Mouse (Mus musculus) liver, adult (tissue): ENCODE data around the gene Zkscan17.
A peak's percentile ranks its signal among the peaks of the same experiment; 100 is the strongest.

Source experiments
- GATA4 ChIP-seq: IDR thresholded peaks from 2 replicates; pipeline ENCODE4 v1.6.1; 2014; ENCODE audit warnings: mild to moderate bottlenecking, low read length; ENCODE audit not compliant: insufficient replicate concordance

The Zkscan17 gene

DNA sequence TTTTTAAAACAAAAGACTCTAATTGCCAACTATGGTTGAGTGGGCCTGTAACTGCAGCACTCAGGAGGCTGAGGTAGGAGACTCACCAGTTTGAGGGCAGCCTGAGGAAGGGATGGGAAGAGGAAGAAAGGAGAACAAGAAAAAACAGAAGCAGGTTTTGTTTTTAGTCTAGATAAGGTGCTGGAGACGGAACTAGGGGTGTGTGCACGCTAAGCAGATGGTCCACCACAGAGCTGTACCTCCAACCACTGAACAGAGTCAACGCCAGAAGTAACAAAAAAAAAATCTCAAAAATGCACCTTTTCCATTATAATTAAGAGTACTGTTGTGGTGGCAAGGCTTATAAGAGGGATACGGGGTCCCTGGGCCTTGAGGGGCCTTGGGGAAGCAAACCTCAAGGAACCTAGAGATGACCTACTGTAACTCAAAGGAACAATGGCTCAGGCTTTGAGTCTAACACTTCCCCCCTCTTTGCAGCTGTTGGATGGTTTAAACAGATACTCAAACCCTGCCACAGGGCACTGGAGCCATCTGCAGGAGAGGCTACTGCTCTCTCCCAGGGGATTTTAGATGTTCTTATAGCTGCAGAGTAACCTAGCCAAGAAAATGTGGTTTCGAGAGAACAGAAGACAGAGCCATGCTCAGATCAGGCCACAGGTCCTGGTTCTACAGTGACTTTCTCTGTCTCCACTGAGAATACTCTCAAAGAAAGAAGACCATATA is 24.4 kb downstream of the Zkscan17 start:
- no peak for TF ChIP-seq GATA4

DNA sequence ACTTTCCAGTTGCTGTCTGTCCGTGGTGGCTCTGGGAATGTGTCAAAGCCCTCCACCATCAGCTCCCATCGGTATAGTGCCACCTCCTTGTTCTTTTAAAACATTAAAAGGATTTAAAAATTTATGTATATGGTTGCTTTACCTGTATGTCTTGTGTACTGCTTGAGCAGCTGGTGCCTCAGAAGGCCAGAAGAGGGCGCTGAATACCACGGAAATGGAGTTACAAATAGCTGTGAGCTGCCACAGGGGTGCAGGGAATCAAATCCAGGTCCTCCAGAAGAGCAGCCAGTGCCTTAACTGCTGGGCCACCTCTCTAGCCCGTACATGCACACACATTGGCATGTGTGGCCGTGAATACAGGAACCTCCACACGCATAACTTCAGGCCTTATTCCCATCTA is 28.8 kb downstream of the Zkscan17 start:
- no peak for TF ChIP-seq GATA4

DNA sequence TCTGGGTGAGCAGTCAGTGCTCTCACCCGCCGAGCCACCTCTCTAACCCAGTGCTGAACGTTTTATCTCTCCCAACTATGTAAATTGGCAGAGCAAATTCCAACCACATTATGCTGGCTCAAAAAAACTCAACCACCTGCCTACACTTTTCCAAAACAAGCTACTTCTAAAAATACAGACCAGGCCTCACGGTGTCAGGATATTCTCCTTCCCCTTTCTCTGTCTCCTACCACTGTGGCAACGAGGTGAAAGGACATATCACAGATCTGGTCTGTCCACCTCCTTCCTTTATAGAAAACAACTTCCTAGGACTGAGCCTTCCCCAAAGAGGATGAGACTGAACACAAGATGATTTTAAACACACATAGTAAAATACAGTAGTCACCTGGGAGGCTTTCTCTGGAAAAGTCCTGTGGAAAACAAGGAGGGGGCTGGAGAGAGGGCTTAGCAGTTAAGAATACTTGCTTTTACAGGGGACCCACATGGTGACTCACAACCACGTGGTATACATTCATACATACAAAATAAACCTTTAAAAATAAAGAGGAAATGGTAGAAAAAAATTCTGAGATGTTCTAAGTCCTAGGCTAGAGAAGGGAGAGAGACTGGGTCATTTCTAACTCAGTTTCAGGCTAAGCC is 29.8 kb downstream of the Zkscan17 start:
- no peak for TF ChIP-seq GATA4

DNA sequence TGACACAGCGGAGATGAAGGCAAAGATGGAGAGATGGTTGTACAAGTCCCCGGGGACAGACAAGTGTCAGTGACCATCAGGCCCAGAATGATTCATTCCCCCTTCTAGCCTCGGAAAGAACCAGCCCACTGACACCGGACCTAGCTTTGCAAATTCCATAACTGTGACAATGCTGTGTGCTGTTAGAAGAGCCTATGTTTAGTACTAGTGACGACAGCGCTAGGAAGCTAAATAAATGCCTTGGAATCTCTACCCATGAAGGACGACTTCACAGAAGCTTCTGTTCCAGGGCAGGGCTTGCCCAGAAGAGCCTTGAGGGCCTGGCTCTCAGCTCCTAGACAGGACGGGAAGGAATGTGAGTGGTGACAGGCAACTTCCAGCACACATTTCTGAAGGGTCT is 40.3 kb downstream of the Zkscan17 start:
- no peak for TF ChIP-seq GATA4

DNA sequence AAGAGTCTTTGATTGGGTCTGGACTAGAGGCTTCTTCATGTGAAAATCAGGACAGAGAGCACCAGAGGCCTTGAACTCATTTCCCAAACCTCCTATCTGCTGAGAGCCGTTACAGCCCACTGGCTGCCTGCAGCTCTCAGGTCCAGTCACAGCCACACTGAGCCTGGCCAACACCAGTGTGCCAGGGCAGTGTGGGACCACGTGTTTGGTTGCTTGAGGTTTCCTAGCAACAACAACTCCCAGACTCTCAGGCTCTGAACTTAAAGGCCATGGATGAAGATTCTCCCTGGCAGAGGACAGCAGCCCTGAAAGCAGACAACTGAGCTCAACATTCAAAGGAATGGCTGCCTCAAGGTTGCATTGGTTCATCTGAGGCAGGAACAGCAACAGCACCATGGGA is 40.9 kb downstream of the Zkscan17 start:
- no peak for TF ChIP-seq GATA4

DNA sequence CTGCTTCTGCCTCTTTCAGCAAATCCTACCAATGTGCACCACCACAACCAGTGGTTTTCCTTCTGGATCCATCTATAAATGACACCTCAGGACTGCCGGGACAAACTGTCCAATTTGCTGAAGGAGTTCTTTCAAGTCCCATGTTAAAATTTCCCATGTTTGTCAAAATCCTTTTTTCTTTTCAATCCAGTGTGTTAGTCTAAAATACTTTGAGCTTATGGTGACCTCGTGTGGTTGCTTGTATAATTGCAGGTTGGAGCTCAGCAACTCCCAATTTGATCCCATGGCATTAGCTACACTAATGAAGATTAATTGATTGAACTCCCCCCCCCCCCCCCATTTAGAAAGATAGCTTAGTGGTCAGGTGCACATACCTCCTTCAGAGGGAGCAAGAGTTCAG is 43.3 kb downstream of the Zkscan17 start:
- TF ChIP-seq GATA4: no peak

DNA sequence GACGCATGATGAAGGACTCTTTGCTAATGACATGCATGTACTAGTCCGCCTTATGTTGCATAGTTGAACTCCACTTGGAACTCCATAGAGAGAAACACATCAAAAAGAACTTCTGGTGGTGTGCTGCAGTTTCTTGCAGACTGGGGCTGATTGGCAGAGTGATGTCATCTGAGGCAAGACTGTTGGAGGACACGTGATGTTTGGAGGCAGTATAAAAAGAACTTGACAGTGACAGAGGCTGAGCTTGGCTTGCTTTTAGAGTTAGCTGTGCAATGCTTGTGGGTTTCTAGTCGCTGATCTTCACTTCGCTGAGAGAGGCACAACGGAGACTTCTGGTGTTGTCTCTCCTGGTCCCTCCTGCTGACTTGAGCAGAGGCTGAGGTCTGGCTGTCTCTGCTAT is 49.3 kb downstream of the Zkscan17 start:
- no peak for TF ChIP-seq GATA4

DNA sequence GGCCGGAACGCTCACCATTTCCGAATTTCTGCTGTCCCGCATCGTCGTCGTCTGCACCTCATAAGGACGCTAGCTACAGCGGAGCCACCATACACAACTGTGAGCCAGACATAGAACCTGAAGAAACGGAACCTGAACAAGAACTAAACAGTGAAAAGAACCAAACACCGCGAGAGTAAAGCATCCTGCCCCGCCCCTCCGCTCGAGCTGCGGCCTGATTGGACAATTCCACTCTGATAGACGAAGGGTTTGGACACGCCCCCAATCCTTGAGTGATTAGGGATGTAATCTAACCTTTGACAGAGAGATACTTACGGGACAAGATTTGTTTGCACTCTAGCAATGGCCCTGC is 54.2 kb downstream of the Zkscan17 start, which contains the start of gene Zfp867:
Gene Zfp867, minus strand, starts transcription at position 149 of the 352 bp plus-strand sequence.
- TF ChIP-seq GATA4: peak; percentile 24; the same call in 1 of the 2 replicates

DNA sequence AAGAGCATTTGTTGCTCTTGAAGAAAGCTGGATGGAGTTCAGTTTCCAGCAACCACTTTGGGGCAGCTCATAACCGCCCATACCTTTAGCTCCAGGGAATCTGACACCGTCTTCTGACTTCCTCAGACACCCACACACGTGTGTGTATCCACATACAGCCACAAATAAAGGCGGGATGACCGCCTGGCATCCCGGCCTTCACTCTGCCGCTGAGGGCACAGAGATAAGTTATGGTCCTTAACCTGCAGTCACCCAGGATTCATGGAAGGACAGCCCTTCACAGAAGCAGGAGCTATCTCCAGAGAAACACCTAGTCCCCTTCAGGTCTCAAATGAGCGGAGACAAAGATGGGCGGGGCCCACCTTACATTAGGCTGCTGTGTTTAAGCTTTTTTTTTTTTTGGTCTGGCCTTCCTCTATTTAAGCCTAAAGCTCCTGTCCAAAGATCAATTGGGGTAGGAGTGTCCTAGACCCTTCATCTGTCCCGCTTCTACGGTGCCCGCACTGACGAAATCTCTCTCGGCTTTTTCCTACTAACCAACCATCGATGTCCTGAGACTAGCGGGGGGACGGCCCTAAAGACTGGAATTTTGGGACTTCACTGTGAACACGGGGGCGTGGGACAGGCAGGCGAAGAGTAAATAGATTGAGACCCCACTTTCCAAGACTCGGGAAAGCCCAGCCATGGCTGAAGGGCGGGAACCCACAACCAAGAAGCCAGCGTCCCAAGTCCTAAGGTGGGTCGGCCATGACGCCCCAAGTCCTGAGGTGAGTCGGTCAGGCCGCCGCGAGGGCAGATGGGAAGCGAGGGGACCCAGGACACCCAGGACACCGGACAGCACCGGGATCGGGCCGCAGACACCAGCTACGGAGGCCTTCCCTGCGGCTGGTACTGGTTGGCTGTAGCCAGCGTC is 54.9 kb downstream of the Zkscan17 start:
- TF ChIP-seq GATA4: no peak

DNA sequence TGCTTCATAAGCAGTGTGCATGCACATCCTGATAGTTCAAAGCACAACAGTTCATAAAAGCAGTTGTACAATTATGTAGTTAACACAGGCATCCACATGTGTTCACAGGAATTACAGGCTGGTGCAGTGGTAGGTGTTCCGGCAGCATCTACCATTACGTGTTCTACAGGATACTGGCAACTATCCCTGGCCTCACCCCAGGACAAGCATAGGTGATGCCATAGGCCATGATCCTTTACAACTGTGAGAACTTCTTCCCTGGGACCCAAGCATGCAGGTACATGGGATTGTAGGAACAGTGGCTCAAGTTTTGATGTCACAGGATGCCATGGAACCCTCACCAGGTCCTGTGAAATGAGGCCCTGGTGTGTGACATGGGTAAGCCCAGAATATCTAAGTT is 66.1 kb downstream of the Zkscan17 start:
- no peak for TF ChIP-seq GATA4

DNA sequence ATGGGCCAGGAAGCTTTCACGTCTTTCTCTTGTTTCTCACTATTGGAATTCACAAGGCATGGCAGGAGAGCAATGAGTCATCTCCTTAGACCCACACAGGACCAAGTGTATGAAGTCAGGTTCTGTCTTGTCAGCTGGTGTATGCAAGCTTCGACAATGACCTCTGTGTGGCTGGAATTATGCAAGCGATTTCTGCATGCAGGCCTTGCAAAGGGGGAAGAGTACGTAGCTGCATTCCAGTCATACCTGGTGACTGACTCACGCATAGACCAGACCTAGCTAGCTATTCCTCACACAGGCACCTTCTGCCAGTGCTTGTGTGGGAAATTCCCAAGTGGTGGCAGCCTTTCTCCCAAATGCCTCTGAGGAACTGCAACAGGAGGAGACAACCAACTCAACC is 67.6 kb downstream of the Zkscan17 start:
- no peak for TF ChIP-seq GATA4

DNA sequence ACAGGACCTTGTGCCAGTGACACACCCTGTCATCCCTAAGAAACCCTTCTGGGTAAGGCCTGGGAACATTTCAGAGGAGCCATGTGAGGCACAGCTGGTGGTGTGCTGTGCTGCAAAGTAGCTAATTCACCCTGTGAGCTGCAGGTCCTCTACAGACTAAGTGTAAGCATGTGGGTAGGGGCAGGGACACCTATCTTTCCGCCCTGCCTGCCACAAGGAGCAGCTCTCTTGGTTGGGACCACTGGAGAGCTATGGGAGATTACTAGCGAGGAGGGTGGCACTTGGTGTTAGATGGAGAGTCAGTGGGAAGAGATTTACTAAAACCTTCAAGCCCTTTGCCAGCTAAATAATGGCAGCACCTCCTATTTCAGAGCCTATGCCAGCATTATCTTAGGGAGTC is 69.7 kb downstream of the Zkscan17 start:
- TF ChIP-seq GATA4: no peak

DNA sequence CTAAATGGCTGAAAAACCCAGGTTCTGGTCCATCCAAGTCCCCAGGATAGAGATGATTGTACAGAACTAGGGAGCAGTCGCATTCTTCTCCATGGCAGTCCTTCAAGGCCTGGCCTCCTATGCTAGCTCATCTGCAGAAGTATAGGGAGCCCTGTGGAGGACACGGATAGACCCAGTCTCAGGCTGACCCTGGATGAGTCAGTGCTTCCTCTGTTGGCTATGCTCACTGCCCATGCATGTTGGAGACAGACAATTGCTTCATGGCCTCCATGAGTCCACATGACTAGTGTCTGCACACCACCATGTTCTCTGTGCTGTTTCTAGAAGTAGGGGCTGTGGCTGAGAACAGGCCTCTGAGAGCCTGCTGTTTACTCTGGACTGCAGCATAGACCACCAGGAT is 70.2 kb downstream of the Zkscan17 start:
- TF ChIP-seq GATA4: no peak

DNA sequence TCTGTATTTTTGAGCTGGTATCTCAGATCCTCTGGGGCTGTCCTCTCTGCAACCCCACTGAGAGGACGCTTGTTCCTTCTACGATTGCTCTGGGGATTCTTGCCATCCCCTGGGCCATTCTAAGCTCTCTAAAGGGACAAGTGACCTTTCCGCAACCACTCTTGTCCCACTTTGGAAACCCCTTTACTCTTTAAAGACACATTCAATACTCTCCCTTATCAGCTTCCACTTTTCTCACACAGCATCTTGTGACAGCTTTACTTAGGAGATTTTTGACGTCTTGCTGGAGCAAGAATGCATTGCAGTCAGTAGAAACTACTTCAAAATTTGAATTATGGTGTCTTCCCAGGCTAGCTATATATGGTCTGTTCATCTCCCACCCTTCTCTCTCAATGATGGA is 75.5 kb downstream of the Zkscan17 start, which contains the start of gene Snap47:
Gene Snap47, minus strand, starts transcription at position 101 of the 400 bp plus-strand sequence.
- no peak for TF ChIP-seq GATA4

DNA sequence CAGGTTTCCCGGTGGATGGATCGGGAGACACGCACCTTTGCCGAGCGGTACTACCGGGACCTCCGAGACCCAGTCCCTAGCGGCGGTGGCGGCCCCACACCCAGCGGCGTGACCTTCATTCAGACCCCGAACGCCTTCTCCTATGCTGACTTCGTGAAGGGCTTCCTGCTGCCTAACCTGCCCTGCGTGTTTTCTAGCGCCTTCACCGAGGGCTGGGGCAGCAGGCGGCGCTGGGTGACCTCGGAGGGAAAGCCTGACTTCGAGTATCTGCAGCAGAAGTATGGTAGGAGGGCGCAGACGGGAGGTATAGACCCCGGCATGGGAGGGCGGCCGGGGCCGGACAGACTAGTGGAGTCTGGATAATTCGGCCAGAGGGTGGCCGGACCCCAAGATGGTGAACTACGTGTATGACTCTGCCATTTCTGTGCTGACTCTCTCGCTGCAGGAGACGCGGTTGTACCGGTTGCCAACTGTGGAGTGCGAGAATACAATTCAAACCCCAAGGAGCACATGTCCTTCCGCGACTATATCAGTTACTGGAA is 76.2 kb downstream of the Zkscan17 start:
- TF ChIP-seq GATA4: no peak
